Mouse (Mus musculus) megakaryocyte, embryonic 14.5 days (primary cell): ENCODE measurements around the gene Nceh1.
"Not testable (repeated sequence)": the region's sequence is repeated elsewhere in the genome, so short reads cannot be mapped to it uniquely, and the experiment has no call there.

Experiments used
- FLI1 ChIP-seq: IDR thresholded peaks from 2 replicates; pipeline ENCODE4 v1.6.1; 2012; ENCODE audit warnings: low read length, inconsistent platforms, mixed read lengths
- GATA1 ChIP-seq: IDR thresholded peaks from 3 replicates; pipeline ENCODE4 v1.6.1; 2012; ENCODE audit warnings: mixed read lengths, low read length, inconsistent platforms, borderline replicate concordance

DNA sequence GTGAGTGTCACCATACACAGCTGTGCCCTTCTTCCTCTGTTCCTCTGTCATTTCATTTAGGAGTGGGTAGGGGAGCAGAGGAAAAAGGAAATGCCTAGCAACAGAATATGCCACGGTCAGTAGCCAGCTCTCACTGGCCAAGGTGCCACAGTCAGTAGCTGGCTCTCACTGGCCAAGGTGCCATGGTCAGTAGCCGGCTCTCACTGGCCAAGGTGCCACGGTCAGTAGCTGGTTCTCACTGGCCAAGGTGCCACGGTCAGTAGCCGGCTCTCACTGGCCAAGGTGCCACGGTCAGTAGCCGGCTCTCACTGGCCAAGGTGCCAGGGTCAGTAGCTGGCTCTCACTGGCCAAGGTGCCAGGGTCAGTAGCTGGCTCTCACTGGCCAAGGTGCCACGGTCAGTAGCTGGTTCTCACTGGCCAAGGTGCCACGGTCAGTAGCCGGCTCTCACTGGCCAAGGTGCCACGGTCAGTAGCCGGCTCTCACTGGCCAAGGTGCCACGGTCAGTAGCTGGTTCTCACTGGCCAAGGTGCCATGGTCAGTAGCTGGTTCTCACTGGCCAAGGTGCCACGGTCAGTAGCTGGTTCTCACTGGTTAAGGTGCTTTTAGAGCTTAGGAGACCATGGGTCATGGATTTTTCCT is 96.6 kb downstream of the Nceh1 start:
- not testable (repeated sequence) for TF ChIP-seq GATA1, FLI1
